Mouse (Mus musculus) stomach, embryonic 15.5 days (tissue): ENCODE measurements around the gene Tmem9. TPM values are rescaled to one million over a fixed set of nuclear protein-coding genes. Genes with fewer than 3 reads are reported as not detected.

Experiments used
- ATAC-seq: fragments of 200-750 bp; cut with Nextera tagmentation; 2 replicates; pipeline ENCODE4 v1.8.0; 2017; ENCODE audit warnings: low read depth, moderate number of reproducible peaks, moderate TSS enrichment; ENCODE audit not compliant: insufficient read depth, low FRiP score
- H3K27ac ChIP-seq: fragments of 300-500 bp; sonication (generic); 2 replicates; pipeline ENCODE4 v1.5.1; 2015; ENCODE audit warnings: mild to moderate bottlenecking, inconsistent platforms
- H3K27me3 ChIP-seq: fragments of 300-500 bp; sonication (generic); replicated peaks from 2 replicates; pipeline ENCODE4 v1.6.1; 2015; ENCODE audit warnings: inconsistent platforms
- H3K36me3 ChIP-seq: fragments of 300-500 bp; sonication (generic); 2 replicates; pipeline ENCODE4 v1.6.1; 2015; ENCODE audit warnings: inconsistent platforms
- H3K4me1 ChIP-seq: fragments of 300-500 bp; sonication (generic); 2 replicates; pipeline ENCODE4 v1.6.1; 2015; ENCODE audit warnings: inconsistent platforms
- H3K4me2 ChIP-seq: fragments of 300-500 bp; sonication (generic); 2 replicates; pipeline ENCODE4 v1.6.1; 2015; ENCODE audit warnings: mild to moderate bottlenecking, inconsistent platforms
- H3K4me3 ChIP-seq: fragments of 300-500 bp; sonication (generic); replicated peaks from 2 replicates; pipeline ENCODE4 v1.5.1; 2015; ENCODE audit warnings: inconsistent platforms
- H3K9ac ChIP-seq: fragments of 300-500 bp; sonication (generic); 2 replicates; pipeline ENCODE4 v1.6.1; 2015; ENCODE audit warnings: inconsistent platforms
- H3K9me3 ChIP-seq: fragments of 300-500 bp; sonication (generic); 2 replicates; pipeline ENCODE4 v1.6.1; 2016; ENCODE audit warnings: inconsistent platforms
- WGBS: fragments of 180-500 bp; shearing (Covaris S2); methylation state at CpG from one replicate; pipeline ENCODE4 v1.1.7; 2015; 5-methylcytosine and 5-hydroxymethylcytosine counted together
- polyA plus RNA-seq: library from polyadenylated mRNA; unstranded; fragments of >200 nt; fragmentation: Nextera tagmentation; extraction: Ambion mirVana; gene quantifications from 2 replicates; pipeline ENCODE4 v1.2.1, GENCODE M21; 2015

The Tmem9 gene
- polyA plus RNA-seq, 1 experiment from 2014 or later, result 141 TPM

GRCm38 (mm10) chr1:136001438-136001837, 6.5 kb upstream of the Tmem9 start:
- H3K4me3 ChIP-seq, result no peak overlapping the region
- H3K27ac ChIP-seq, result no peak overlapping the region
- no peak overlapping the region for H3K9ac ChIP-seq
- WGBS, result 90% methylated on average over 2 of the region's 2 CpGs
- H3K36me3 ChIP-seq, result no peaks in the 10 kb centered on the region
- no peaks in the 10 kb centered on the region for H3K9me3 ChIP-seq
- ATAC-seq, result no peak
- no peaks in the 10 kb centered on the region for H3K27me3 ChIP-seq
- no peak overlapping the region for H3K4me2 ChIP-seq
- H3K4me1 ChIP-seq, result no peaks in the 10 kb centered on the region

GRCm38 (mm10) chr1:136006292-136006748, 1.6 kb upstream of the Tmem9 start, which contains the start of gene Igfn1:
Gene Igfn1, minus strand, starts transcription at chr1:136006342.
- ATAC-seq, result no peak
- Histone ChIP-seq H3K27ac (no peak within 1 kb of the TSS), H3K4me2 (peak within 1 kb of the TSS; percentile 86), H3K36me3 (no peaks in the 10 kb centered on the region), H3K4me3 (peak within 1 kb of the TSS; percentile 49; the same call in 1 of the 2 replicates), H3K4me1 (peaks cover 3% of the 10 kb centered on the region; the same call in 1 of the 2 replicates), H3K9ac (no peak within 1 kb of the TSS), H3K27me3 (no peaks in the 10 kb centered on the region), H3K9me3 (no peaks in the 10 kb centered on the region)
- 73% methylated on average over 3 of the region's 3 CpGs for WGBS

- peak overlapping the region; percentile 86 for H3K4me2 ChIP-seq
- H3K27ac ChIP-seq, result no peak overlapping the region
- no peaks in the 10 kb centered on the region for H3K36me3 ChIP-seq
- peak overlapping the region; percentile 49 for H3K4me3 ChIP-seq
- peak; percentile 40; the same call in 1 of the 2 replicates for ATAC-seq
- H3K9ac ChIP-seq, result no peak overlapping the region
- H3K4me1 ChIP-seq, result peaks cover 3% of the 10 kb centered on the region; the same call in 1 of the 2 replicates
- WGBS, result 17% methylated on average over 8 of the region's 8 CpGs
- no peaks in the 10 kb centered on the region for H3K27me3 ChIP-seq
- H3K9me3 ChIP-seq, result no peaks in the 10 kb centered on the region
These were observed 196 bp downstream of the Tmem9 start for GRCm38 (mm10) chr1:136008159-136008533.

GRCm38 (mm10) chr1:136010247-136010646, 2.3 kb downstream of the Tmem9 start:
- ATAC-seq, result no peak
- Histone ChIP-seq H3K36me3 (no peaks in the 10 kb centered on the region), H3K4me1 (peaks cover 3% of the 10 kb centered on the region; the same call in 1 of the 2 replicates), H3K4me3 (no peak overlapping the region), H3K9me3 (no peaks in the 10 kb centered on the region), H3K27ac (no peak overlapping the region), H3K9ac (no peak overlapping the region), H3K27me3 (no peaks in the 10 kb centered on the region), H3K4me2 (no peak overlapping the region)
- WGBS, result 88% methylated on average over 4 of the region's 4 CpGs

GRCm38 (mm10) chr1:136013513-136013912, 5.6 kb downstream of the Tmem9 start:
- no peak overlapping the region for H3K27ac ChIP-seq
- no peak overlapping the region for H3K4me3 ChIP-seq
- no peaks in the 10 kb centered on the region for H3K9me3 ChIP-seq
- 77% methylated on average over 4 of the region's 4 CpGs for WGBS
- H3K4me2 ChIP-seq, result no peak overlapping the region
- H3K9ac ChIP-seq, result no peak overlapping the region
- no peak for ATAC-seq
- H3K36me3 ChIP-seq, result no peaks in the 10 kb centered on the region
- H3K27me3 ChIP-seq, result no peaks in the 10 kb centered on the region
- H3K4me1 ChIP-seq, result peaks cover 4% of the 10 kb centered on the region; the same call in 1 of the 2 replicates

GRCm38 (mm10) chr1:136014796-136015502, 7.0 kb downstream of the Tmem9 start:
- no peak overlapping the region for H3K9ac ChIP-seq
- WGBS, result 54% methylated on average over 2 of the region's 2 CpGs

GRCm38 (mm10) chr1:136017307-136017706, 9.4 kb downstream of the Tmem9 start:
- 85% methylated on average over 2 of the region's 2 CpGs for WGBS
- Histone ChIP-seq H3K27ac (no peak overlapping the region), H3K9me3 (no peaks in the 10 kb centered on the region), H3K4me1 (peaks cover 13% of the 10 kb centered on the region), H3K4me2 (peak overlapping the region; percentile 85), H3K4me3 (peak overlapping the region; percentile 83; the same call in 1 of the 2 replicates), H3K9ac (no peak overlapping the region), H3K36me3 (0 out of 2 replicates have a peak, but pooled peaks cover 1% of the 10 kb centered on the region), H3K27me3 (no peaks in the 10 kb centered on the region)
- no peak for ATAC-seq

More at GRCm38 (mm10) chr1:136014796-136015502, 7.0 kb downstream of the Tmem9 start:
- Histone ChIP-seq H3K36me3 (no peaks in the 10 kb centered on the region), H3K4me1 (peaks cover 13% of the 10 kb centered on the region), H3K4me3 (no peak overlapping the region), H3K4me2 (no peak overlapping the region), H3K27ac (no peak overlapping the region), H3K9me3 (no peaks in the 10 kb centered on the region), H3K27me3 (no peaks in the 10 kb centered on the region)
- peak; percentile 56; the same call in 1 of the 2 replicates for ATAC-seq

GRCm38 (mm10) chr1:136017907-136018313, 10.0 kb downstream of the Tmem9 start:
- 0 out of 2 replicates have a peak, but pooled peaks cover 2% of the 10 kb centered on the region for H3K36me3 ChIP-seq
- peak overlapping the region; percentile 83 for H3K4me3 ChIP-seq
- H3K9ac ChIP-seq, result peak overlapping the region; percentile 77
- H3K4me1 ChIP-seq, result peaks cover 13% of the 10 kb centered on the region
- no peaks in the 10 kb centered on the region for H3K9me3 ChIP-seq
- H3K27ac ChIP-seq, result peak overlapping the region; percentile 73
- H3K4me2 ChIP-seq, result peak overlapping the region; percentile 85
- H3K27me3 ChIP-seq, result no peaks in the 10 kb centered on the region
- ATAC-seq, result peak; percentile 97
- WGBS, result under 1% methylated on average over 22 of the region's 22 CpGs

- 2% methylated on average over 24 of the region's 24 CpGs for WGBS
- 0 out of 2 replicates have a peak, but pooled peaks cover 2% of the 10 kb centered on the region for H3K36me3 ChIP-seq
These were observed 10.6 kb downstream of the Tmem9 start for GRCm38 (mm10) chr1:136018390-136019189.

GRCm38 (mm10) chr1:136030201-136030600, 22.3 kb downstream of the Tmem9 start:
- Histone ChIP-seq H3K36me3 (peaks cover 66% of the 10 kb centered on the region), H3K4me1 (no peaks in the 10 kb centered on the region), H3K9me3 (no peaks in the 10 kb centered on the region), H3K27ac (no peak overlapping the region), H3K9ac (no peak overlapping the region), H3K4me2 (no peak overlapping the region), H3K27me3 (no peaks in the 10 kb centered on the region), H3K4me3 (no peak overlapping the region)
- ATAC-seq, result no peak
- WGBS, result 64% methylated on average over 7 of the region's 7 CpGs

More at GRCm38 (mm10) chr1:136018390-136019189, 10.6 kb downstream of the Tmem9 start:
- Histone ChIP-seq H3K9ac (peak overlapping the region; percentile 77), H3K9me3 (no peaks in the 10 kb centered on the region), H3K27ac (peak overlapping the region; percentile 73), H3K27me3 (no peaks in the 10 kb centered on the region), H3K4me1 (peaks cover 13% of the 10 kb centered on the region), H3K4me2 (peak overlapping the region; percentile 85), H3K4me3 (peak overlapping the region; percentile 83)
- peak; percentile 33; the same call in 1 of the 2 replicates for ATAC-seq

GRCm38 (mm10) chr1:136031697-136032096, 23.7 kb downstream of the Tmem9 start:
- 82% methylated on average over 7 of the region's 8 CpGs for WGBS
- no peaks in the 10 kb centered on the region for H3K27me3 ChIP-seq
- H3K36me3 ChIP-seq, result peaks cover 57% of the 10 kb centered on the region
- H3K4me2 ChIP-seq, result no peak overlapping the region
- no peak overlapping the region for H3K27ac ChIP-seq
- no peaks in the 10 kb centered on the region for H3K9me3 ChIP-seq
- H3K4me3 ChIP-seq, result no peak overlapping the region
- H3K4me1 ChIP-seq, result no peaks in the 10 kb centered on the region
- H3K9ac ChIP-seq, result no peak overlapping the region
- ATAC-seq, result no peak
